Mouse (Mus musculus) heart, embryonic 11.5 days (tissue): ENCODE measurements at regions not wholly inside any gene's neighbourhood (a gene's known extent, or its start where the extent isn't known, plus 50 kb on each side); places are given as distances from the start of the nearest gene placed in this dataset.

ENCODE experiments used
- ATAC-seq: fragments of 200-750 bp; cut with Nextera tagmentation; replicated peaks from 2 replicates; pipeline ENCODE4 v1.8.0; 2017; ENCODE audit warnings: moderate library complexity; ENCODE audit not compliant: insufficient number of reproducible peaks, low FRiP score, low TSS enrichment
- H3K27ac ChIP-seq: fragments of 300-500 bp; sonication (generic); 2 replicates; pipeline ENCODE4 v1.5.1; 2014; ENCODE audit warnings: mild to moderate bottlenecking, low read depth, low read length
- H3K27me3 ChIP-seq: fragments of 300-500 bp; sonication (generic); 2 replicates; pipeline ENCODE4 v1.6.1; 2014; ENCODE audit warnings: mild to moderate bottlenecking, low read length, mixed read lengths; ENCODE audit not compliant: control insufficient read depth, insufficient read depth
- H3K36me3 ChIP-seq: fragments of 300-500 bp; sonication (generic); 2 replicates; pipeline ENCODE4 v1.6.1; 2014; ENCODE audit warnings: mild to moderate bottlenecking, low read length, moderate library complexity, mixed read lengths; ENCODE audit not compliant: control insufficient read depth, insufficient read depth
- H3K4me1 ChIP-seq: fragments of 300-500 bp; sonication (generic); 2 replicates; pipeline ENCODE4 v1.6.1; 2014; ENCODE audit warnings: low read length; ENCODE audit not compliant: control insufficient read depth, insufficient read depth
- H3K4me2 ChIP-seq: fragments of 300-500 bp; sonication (generic); 2 replicates; pipeline ENCODE4 v1.6.1; 2014; ENCODE audit warnings: mild to moderate bottlenecking, moderate library complexity
- H3K4me3 ChIP-seq: fragments of 300-500 bp; sonication (generic); 2 replicates; pipeline ENCODE4 v1.5.1; 2014; ENCODE audit warnings: low read depth, low read length
- H3K9ac ChIP-seq: fragments of 300-500 bp; sonication (generic); 2 replicates; pipeline ENCODE4 v1.6.1; 2014; ENCODE audit warnings: mild to moderate bottlenecking, low read depth, low read length, moderate library complexity
- H3K9me3 ChIP-seq: fragments of 300-500 bp; sonication (generic); replicated peaks from 2 replicates; pipeline ENCODE4 v1.6.1; 2016; ENCODE audit warnings: low read length; ENCODE audit not compliant: control insufficient read depth
- WGBS: fragments of 180-500 bp; shearing (Covaris S2); extraction: QIAGEN DNeasy Blood & Tissue Kit; methylation state at CpG from one replicate; pipeline ENCODE4 v1.1.7; 2014; ENCODE audit not compliant: insufficient replicate concordance; 5-methylcytosine and 5-hydroxymethylcytosine counted together

DNA sequence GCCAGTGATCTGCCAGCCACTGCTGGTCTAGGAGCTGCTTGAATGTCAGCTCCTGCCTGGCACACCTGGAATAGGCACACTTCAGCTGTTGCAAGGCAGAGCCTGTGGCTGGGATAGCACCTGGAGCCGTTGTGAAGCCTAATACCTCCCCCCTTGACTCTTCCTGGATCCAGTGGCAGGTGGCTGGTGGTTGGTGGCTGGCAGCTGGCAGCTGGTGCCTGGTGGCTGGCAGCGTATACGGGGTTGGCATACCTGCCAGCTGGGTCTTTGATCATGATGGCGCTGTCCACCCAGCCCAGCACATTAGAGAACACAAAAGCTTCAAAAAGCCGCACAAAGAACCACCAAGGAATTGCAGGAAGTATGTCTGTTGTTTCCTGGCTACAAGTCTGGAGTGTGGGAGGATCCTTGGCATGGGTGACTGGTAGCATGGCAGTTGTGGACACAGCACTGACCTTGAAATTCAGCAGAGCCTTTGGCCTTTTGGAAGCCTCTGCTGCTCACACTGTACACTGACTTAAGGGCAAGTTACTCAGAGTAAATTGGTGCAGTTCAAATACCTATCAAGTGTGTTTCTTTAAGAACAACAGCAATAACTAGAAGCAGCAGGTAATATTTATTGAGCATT, 1289.6 kb upstream of the A1bg start:
- H3K4me3 ChIP-seq: no peak overlapping the region
- H3K9me3 ChIP-seq: no peaks in the 10 kb centered on the region
- H3K4me1 ChIP-seq: peaks cover 4% of the 10 kb centered on the region; the same call in 1 of the 2 replicates
- no peak overlapping the region for H3K4me2 ChIP-seq
- ATAC-seq: no peak
- no peaks in the 10 kb centered on the region for H3K27me3 ChIP-seq
- no peak overlapping the region for H3K27ac ChIP-seq
- H3K9ac ChIP-seq: no peak overlapping the region
- H3K36me3 ChIP-seq: no peaks in the 10 kb centered on the region
- 90% methylated on average over 5 of the region's 5 CpGs for WGBS

DNA sequence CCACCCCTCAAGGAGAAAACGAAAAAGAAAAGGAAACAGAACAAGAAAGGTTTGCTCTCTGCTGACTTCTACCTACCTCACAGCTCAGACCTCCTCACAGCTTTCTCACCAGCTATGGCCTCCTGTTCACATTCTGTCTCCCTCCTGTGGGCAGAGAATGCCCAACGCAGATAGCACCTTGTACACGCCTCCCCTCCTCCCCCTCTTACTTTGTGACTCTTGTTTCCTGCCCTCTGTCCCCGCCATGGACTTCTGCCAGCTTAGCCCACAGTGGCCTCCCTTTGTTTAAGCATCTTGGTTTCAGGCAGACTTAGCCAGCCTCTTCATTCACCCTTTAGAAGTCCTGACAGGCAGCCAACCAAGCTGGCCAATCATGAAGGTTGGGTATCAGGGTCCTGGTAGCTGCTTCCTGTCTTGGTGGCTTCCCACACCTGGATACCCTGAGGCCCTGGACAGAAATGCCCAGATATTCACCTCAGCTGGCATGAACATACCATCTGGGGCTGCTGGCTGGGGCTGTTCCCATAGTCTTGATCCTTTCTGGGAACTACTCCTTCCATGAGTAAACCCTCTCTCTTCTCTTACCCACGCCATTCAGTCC, 1287.2 kb upstream of the A1bg start:
- Histone ChIP-seq H3K4me1 (no peaks in the 10 kb centered on the region), H3K9me3 (no peaks in the 10 kb centered on the region), H3K4me2 (no peak overlapping the region), H3K9ac (no peak overlapping the region), H3K36me3 (no peaks in the 10 kb centered on the region), H3K27me3 (no peaks in the 10 kb centered on the region), H3K27ac (no peak overlapping the region), H3K4me3 (no peak overlapping the region)
- 66% methylated on average over 5 of the region's 5 CpGs for WGBS
- ATAC-seq: no peak

DNA sequence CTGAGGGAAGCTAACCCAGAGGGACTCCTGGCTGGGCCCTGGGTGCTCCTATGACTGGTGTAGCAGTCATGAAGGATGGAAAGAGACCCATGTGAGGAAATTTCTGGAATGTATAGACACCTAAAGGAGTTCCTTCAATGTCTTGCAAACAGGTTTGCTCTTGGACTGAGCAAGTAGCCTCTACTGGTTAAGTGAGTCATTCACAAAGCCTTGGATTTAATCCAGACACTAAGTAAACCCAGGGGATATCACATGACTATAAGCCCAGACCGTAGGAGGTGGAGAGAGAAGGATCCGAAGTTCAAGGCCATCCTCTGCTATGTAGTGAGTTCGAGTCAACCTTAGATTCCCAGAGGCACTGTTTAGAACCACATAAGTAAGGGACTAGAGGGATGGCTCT, 1286.5 kb upstream of the A1bg start:
- H3K4me2 ChIP-seq: no peak overlapping the region
- H3K9me3 ChIP-seq: no peaks in the 10 kb centered on the region
- no peak for ATAC-seq
- no peak overlapping the region for H3K27ac ChIP-seq
- no peak overlapping the region for H3K4me3 ChIP-seq
- no peak overlapping the region for H3K9ac ChIP-seq
- no peaks in the 10 kb centered on the region for H3K4me1 ChIP-seq
- no peaks in the 10 kb centered on the region for H3K36me3 ChIP-seq
- no peaks in the 10 kb centered on the region for H3K27me3 ChIP-seq
- WGBS: 85% methylated on average over 3 of the region's 3 CpGs

DNA sequence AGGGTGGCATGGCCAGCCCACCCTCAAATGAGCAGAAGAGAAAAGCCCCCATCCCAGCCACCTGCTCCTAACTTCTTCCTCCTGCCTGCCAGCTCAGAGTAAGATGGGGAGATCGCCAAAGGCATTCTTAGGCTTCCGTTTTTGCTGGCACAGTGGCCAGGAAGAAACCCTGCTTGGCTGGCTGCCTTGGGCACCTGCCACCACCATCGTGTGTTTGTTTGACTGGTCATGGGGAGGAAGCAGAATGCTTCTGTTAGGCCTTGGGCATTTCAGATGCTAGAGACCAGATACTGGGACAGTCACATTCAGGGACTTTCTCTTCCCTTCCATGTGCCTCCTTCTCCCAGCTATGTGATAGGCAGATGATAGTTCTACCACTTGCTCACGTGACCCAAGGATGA, 1283.7 kb upstream of the A1bg start:
- 83% methylated on average over 4 of the region's 4 CpGs for whole genome bisulfite sequencing
- H3K27me3 ChIP-seq: no peaks in the 10 kb centered on the region
- H3K4me1 ChIP-seq: no peaks in the 10 kb centered on the region
- H3K4me2 ChIP-seq: no peak overlapping the region
- no peak overlapping the region for H3K27ac ChIP-seq
- H3K9ac ChIP-seq: no peak overlapping the region
- H3K9me3 ChIP-seq: 0 out of 2 replicates have a peak, but pooled peaks cover 2% of the 10 kb centered on the region
- ATAC-seq: no peak
- no peak overlapping the region for H3K4me3 ChIP-seq
- no peaks in the 10 kb centered on the region for H3K36me3 ChIP-seq

DNA sequence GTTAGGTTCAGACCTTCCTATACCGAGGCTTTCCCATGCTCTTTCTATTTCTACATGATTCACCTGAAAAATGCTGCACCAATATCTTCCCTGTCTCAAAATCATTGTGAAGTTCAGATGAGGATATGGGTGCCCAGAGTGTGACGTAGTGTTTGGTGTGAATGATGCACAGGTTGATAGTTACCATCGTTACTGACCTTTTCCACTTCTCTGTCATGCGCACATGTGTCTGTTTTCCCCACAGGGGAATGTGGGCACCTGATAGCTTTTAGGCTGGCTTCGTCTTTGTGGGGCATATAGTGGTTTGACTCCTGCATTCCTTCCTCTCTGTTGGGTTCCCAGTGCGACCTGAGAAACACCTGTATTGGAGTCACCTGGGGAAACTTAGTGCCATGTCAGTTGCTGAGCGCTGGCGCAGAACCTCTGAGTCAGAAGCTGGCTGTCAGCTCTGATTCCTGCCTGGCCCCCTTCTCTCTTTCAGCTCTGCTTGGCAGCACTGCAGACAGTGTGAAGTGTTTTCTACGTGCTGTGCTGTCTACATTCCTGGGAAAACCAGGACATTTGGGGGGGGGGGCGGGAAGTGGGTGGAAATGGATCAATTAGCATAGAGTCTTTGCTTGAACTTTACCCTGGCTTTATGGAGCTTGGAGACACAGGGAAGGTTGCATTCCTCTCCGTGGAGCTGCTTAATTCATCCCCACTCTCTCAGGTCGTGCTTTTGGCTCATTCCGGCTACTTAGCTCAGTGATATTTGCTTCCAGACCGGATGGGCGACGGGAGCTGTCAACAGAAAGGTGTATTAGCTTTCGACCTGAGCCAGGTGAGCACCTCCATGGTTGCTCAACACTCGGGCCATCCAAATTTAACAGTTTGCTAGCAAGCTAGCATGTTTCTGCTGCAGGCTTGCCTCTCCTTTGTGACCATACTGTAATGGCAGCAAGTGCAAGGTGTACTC, 1281.4 kb upstream of the A1bg start:
- Histone ChIP-seq H3K9ac (no peak overlapping the region), H3K9me3 (0 out of 2 replicates have a peak, but pooled peaks cover 2% of the 10 kb centered on the region), H3K4me2 (no peak overlapping the region), H3K36me3 (no peaks in the 10 kb centered on the region), H3K27ac (no peak overlapping the region), H3K4me1 (no peaks in the 10 kb centered on the region), H3K27me3 (no peaks in the 10 kb centered on the region), H3K4me3 (no peak overlapping the region)
- no peak for ATAC-seq
- WGBS: 74% methylated on average over 18 of the region's 18 CpGs

DNA sequence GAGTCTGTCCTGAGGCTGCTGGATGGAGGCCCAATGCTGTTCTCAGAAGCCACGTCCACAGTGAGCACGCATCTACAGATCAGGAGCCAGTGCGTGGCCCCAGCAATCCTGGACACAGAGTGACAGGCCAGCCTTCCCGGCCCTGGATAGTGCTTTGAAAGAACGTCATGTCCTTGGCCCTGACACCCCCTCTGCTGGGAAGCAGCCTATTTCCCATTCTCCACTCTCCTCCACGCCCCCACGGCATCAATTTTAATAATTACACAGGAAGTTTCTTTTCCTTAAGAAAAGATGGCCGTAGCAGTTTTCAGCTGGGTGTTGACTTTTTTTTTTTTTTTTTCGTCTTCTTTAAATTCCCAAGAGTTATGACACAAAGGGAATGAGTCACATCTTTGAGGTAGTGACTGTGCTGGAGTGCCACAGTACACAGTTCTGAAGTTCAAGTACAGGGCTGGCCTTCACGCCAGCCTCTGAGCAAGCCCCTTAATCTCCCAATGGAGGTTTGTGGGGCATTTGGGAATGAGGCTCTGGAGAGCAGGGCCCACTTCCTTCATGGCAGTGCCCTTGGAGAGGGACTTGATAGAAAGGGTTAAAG, 1280.1 kb upstream of the A1bg start:
- no peaks in the 10 kb centered on the region for H3K27me3 ChIP-seq
- 80% methylated on average over 10 of the region's 10 CpGs for WGBS
- H3K9ac ChIP-seq: no peak overlapping the region
- H3K4me1 ChIP-seq: no peaks in the 10 kb centered on the region
- no peak overlapping the region for H3K4me2 ChIP-seq
- no peak for ATAC-seq
- 0 out of 2 replicates have a peak, but pooled peaks cover 2% of the 10 kb centered on the region for H3K9me3 ChIP-seq
- no peak overlapping the region for H3K27ac ChIP-seq
- H3K4me3 ChIP-seq: no peak overlapping the region
- H3K36me3 ChIP-seq: no peaks in the 10 kb centered on the region

DNA sequence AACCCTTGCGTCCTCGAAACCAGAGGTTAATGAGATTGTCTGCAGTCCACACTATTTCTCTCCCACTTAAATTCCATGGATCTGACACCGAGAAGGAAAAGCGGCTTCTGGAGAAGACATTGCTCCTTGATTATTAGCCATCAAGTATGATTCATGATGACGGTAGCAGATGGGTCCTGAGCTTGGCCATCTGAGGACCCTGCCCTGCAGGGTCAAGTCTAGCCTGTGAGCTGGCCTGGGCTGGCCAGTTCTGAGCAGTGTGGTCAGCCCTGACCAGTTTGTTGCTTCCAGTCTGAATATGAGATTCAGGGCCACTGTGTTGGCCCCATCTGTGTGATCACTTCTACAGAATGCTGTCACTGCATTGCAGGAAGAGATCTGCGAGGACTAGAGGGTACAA, 1275.9 kb upstream of the A1bg start:
- WGBS: 91% methylated on average over 6 of the region's 6 CpGs
- Histone ChIP-seq H3K4me2 (no peak overlapping the region), H3K9me3 (0 out of 2 replicates have a peak, but pooled peaks cover 2% of the 10 kb centered on the region), H3K27me3 (no peaks in the 10 kb centered on the region), H3K4me1 (no peaks in the 10 kb centered on the region), H3K9ac (no peak overlapping the region), H3K4me3 (no peak overlapping the region), H3K36me3 (no peaks in the 10 kb centered on the region), H3K27ac (no peak overlapping the region)
- ATAC-seq: no peak

DNA sequence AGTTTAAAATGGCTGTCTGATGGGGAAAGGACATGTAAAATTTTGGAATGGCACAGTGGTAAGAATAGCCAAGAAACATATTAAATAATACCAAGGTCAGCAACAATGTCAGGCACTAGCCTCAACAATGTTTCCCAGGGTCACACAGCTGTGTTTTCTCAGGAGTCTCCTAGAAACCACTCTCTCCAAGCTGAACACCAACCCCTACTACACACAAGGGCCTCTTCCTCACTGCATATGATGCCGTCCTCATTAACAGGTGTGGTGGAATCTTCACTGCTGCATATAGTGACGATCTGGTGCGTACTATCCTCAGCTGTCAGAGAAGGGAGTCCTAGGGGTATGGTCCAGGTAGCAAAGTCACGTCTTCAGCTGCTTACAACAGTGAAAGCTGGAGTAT, 1275.4 kb upstream of the A1bg start:
- Histone ChIP-seq H3K27me3 (no peaks in the 10 kb centered on the region), H3K4me3 (no peak overlapping the region), H3K27ac (no peak overlapping the region), H3K9ac (no peak overlapping the region), H3K9me3 (0 out of 2 replicates have a peak, but pooled peaks cover 2% of the 10 kb centered on the region), H3K4me1 (no peaks in the 10 kb centered on the region), H3K36me3 (no peaks in the 10 kb centered on the region), H3K4me2 (no peak overlapping the region)
- ATAC-seq: no peak
- 91% methylated on average over 4 of the region's 4 CpGs for WGBS
